Mouse (Mus musculus) megakaryocyte-erythroid progenitor cell, adult 5 weeks (primary cell): Measurements from ENCODE around the gene Cdyl. TPM values are rescaled to one million over a fixed set of nuclear protein-coding genes. Genes with fewer than 3 reads are reported as not detected.

Source experiments
- polyA plus RNA-seq: library from polyadenylated mRNA; stranded (reverse); fragments of >175 nt; gene quantifications from 2 replicates; pipeline ENCODE4 v1.2.3, GENCODE M21; 2012

Gene Cdyl
- polyA plus RNA-seq, result 9.9 and 11.1 TPM in 2 replicates

DNA sequence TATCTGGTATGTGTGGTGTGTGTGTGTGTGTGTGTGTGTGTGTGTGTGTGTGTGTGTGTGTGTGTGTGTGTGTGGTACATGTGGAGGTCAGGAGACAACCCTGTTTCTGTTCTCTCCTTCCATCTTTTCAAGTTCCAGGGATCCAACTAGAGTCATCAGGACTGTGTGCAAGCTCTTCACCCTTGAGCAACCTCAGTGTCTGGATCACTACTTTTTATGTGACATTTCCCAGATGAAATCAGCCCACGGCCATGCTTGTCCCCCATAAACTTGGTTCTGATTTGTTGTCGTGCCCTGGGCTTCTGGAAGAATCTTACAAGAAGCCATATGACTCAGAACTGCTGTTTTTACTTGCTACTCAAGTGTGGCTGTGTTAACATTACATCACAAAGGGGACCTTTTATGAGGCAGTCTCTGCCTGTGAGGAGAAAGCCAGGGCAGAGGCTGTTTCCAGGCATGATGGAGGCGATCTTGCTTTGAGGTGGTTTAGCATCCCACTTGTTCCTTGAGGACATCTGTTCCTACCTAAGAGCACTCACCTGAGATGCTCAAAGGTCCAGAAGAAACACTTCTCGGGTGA, at the start of gene Cdyl:
Gene Cdyl (plus strand): TSS at position 428 of the 580 bp plus-strand sequence.

DNA sequence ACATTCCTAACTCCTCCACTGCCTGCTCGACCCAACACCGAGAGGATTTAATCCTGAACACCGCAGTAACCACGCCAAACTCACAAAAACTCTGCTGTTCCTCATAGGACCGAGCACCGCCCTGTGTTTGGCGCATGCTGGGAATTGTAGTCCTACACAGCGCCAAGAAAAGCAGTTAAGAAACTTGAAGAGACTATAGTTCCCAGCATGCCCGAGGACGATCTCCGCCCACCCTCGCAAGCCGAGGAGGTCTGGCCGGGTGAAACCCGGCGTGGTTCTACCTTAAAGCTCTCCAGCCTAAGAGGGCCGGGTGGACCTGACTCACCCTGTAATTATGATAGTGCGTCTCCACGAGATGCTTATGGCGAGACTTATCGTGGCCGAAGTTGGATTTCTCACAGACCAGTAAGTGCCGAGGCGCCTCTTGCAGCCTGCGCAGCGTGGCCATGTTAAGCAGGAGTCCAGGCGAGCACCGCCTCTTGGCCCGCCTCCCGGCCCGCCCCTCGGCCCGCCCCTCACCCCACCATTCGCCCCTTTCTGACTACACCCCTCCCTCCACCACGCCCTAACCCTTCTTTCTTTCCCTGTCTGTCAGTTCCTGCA, 246.3 kb downstream of the Cdyl start, which contains the start of gene Rpp40:
Gene Rpp40 (minus strand): TSS at position 481 of the 603 bp plus-strand sequence.

Other genes with a start within 250 kb of the Cdyl start
- 15.6 and 20.6 TPM in 2 replicates for gene Rpp40, start 246.5 kb downstream of the Cdyl start, polyA plus RNA-seq